Mouse (Mus musculus): ENCODE measurements at regions not wholly inside any gene's neighbourhood (a gene's known extent, or its start where the extent isn't known, plus 50 kb on each side); places are given as distances from the start of the nearest gene placed in this dataset.

GRCm38 (mm10) chr17:85844486-85844885 is 156.4 kb upstream of the Six2 start:
- DNase-seq (ENCODE audit: low spot score in 2 of 2): no peak

- no peak for DNase-seq (ENCODE audit: low spot score in 2 of 2)
These were observed 135.0 kb upstream of the Six2 start for GRCm38 (mm10) chr17:85823036-85823435.

DNA sequence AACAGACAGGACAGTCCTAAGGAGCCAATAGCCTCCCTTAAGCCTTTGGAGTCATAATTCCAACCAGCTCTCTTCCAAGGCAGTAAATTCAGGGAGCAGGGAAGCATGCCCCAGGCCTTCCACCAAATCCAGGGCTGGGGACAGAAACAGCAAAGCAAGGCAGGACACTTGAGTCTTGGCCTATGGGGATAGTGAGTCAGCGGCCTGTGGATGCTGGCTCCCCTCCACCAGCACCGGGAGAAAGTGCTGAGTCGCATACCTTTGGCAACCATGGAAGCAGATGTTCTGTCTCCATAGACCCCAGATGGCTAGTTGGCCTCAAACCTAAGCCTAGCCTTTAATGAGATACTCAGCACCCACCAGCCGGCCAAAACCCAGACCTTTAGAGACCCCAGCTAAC is 133.8 kb upstream of the Six2 start:
- DNase-seq (ENCODE audit: low spot score in 2 of 2): no peak

GRCm38 (mm10) chr17:85818098-85818855 is 130.2 kb upstream of the Six2 start:
- no peak for DNase-seq (ENCODE audit: low spot score in 2 of 2)

GRCm38 (mm10) chr17:85816521-85816920 is 128.4 kb upstream of the Six2 start:
- DNase-seq (ENCODE audit: low spot score in 2 of 2): no peak

DNA sequence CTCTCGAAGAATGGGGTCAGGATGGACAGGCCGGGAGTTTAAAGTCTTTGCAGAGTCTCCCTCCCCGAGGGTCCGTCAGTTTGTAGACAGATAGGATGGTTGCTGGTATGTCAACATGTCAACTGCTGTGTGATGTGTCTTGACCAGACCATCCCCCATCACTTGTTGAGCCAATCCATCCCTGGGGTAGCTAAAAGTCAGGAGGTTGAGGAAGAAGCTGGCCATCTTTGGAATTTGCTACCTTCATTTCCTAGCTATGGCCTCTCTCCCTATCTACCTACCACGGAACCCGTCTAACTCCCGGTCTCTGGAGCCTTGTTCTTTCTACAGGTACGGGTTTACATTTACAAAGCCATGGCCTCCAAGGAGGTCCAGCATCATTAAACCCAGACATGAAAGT is 128.0 kb upstream of the Six2 start:
- DNase-seq (ENCODE audit: low spot score in 2 of 2): no peak

DNA sequence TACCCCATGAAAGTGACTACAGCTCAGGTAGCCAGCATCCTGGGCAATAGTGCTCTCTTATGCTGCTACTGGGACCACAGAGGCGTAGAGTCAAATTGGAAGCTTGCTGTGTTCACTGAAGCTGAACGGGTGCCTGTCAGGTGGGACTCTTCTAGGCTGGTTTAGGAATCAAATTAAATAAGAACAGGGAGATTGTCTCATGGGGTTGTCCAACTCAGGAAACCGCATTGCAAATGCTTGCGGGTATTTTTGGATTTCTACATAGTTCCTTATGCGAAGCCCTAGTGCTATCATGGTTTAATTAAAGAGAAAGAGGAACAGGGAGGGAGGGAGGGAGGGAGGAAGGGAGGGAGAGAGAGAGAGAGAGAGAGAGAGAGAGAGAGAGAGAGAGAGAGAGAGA is 120.5 kb upstream of the Six2 start:
- no peak for DNase-seq (ENCODE audit: low spot score in 2 of 2)

DNA sequence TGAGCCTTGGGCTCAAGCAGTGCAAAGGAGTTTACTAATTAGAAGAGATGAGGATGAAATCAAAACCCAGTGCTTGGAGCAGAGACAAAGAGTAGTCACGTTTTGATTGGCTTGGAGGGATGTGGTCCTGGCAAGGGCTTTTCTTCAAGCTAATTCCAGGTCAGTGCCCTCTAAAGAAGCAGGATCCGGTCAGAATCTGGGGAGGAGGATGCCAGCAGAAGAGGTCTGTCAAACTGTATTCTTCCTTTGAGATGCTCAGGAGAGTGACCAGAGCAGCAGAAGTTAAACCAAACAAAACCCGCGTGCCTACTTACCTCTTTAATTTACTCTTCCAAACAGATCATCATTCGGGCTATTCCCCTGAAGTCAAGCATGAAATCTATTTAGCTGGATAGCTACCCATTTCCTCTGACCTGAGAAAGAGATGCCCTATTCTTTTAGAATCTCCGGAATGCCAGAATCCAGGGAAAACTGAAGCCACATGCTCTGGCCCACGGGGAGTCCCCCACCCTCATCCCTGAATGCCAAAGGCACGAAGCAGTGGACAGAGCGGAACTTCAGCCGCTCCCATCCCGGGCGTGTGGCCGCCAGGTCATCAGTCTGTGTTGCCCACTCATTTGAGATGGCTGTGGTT is 117.8 kb upstream of the Six2 start:
- DNase-seq (ENCODE audit: low spot score in 2 of 2): no peak

DNA sequence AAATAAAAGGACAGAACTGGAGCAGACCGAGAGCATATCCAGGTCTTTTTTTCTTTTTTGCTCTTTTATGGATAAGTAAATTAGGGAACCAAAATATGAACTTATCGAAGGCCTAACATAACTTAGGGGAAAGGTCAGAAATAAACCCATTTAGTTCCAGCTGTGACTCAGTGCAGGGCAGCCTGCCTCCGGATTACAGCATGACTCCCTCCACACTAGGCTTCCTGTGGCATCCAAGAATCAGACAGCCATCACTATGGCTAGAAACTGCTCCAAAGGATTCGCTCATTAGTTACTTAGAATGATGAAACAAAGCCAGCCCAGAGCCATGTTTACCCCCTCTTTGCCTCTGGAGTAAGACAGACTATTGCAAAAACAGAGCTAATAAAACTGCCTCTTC is 116.6 kb upstream of the Six2 start:
- DNase-seq (ENCODE audit: low spot score in 2 of 2): peak in 1 of 2 experiments; percentile 17

- no peak for DNase-seq (ENCODE audit: low spot score in 2 of 2)
These were observed 113.7 kb upstream of the Six2 start for GRCm38 (mm10) chr17:85801734-85802133.

GRCm38 (mm10) chr17:85801079-85801605 is 113.1 kb upstream of the Six2 start:
- no peak for DNase-seq (ENCODE audit: low spot score in 2 of 2)

DNA sequence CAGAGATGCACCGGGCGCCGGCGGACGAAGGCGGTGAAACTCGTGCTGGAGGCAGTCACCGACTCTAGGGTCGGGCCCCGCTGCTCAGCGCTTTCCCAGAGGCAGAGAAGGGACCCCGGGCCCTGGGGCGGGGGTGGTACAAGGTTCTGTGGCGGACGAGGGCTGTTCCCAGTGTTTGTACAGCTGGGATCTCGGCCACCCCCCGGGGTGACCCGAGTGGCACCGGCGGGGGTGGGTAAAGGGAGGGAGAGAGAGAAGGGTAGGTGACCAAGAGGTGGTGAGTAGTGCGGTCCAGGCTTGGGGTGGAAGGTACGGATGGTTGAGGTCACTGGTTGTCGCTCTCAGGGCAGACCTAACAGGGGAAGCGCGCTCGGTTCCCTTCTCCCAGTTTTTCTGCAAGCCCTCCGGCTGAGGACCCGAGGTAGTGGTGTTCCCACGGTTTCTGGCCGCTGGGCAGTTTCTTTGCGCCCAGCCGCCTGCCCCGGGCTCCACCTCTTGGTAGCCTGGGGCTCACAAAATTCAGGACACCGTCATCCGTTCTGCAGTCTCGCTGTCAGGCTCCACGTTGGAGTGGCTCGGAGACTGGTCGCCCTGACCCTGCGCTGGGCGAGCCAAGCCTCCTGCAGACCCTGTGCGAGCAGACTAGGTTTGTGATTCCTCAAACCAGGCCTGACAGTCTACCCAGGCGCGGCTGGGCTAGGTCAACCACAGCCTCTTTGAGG is 112.4 kb upstream of the Six2 start:
- peak in 1 of 2 experiments; percentile 3 for DNase-seq (ENCODE audit: low spot score in 2 of 2)

DNA sequence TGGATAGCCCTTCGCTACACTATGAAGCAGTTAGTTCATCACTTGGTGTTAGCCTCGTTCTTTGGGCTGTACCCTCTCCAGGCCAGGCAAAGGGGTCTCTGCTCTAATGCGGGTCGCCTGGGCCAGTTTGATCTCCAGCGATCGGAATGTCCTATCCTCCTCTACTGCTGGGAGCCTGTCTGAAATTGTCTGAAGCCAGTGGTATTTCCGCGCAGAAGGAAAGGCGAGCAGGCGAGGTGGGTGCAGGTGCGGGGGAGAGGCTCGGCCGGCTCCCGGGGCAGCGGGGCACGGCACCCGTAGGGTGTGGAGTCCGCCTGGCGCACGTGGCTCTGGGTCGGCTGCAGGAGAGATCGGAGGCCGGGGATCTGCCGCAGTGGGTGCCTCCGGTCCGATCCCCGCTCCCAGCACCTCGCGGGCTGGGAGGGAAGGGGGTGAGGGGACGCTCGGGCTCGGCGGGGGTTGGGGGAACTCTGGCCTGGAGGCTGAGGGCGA is 111.8 kb upstream of the Six2 start:
- DNase-seq (ENCODE audit: low spot score in 2 of 2): peak in 1 of 2 experiments; percentile 27

DNA sequence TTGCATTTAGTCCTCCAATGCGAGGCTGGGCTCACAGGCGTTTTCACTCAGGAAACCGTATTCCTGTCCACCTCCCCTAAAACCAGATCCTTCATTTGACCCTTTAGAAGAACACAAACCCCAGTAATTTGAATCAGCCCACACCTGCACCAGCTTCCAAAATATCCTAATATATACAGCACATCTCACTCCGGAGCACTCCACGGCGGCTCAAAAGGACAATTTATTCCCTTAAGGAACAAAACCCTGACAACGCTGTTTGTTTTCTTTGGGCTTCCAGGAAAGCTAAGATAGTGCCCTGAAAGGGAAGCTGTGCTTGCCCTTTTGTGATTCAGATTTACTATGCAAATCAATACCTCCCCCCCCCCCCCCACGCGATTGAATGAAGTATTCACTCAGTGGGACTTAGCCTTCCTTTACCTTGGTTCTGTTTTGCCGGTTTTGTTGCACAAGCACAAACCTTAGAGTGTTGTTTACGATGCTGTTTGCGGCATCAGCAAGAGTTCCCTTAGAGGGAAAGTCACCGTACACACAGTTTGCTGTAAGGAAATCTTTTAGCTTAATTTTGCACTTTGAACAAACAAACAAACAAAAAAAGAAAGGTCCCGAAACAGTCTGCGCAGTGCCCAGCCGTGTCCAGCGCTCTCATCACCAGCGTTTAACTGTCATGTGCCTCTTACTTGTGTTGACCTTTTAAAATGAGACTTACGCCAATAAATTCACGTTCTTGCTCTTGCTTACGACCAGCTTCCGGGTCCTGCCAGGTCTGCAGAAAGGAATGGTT is 111.2 kb upstream of the Six2 start:
- DNase-seq (ENCODE audit: low spot score in 2 of 2): peak in 1 of 2 experiments; percentile 8

DNA sequence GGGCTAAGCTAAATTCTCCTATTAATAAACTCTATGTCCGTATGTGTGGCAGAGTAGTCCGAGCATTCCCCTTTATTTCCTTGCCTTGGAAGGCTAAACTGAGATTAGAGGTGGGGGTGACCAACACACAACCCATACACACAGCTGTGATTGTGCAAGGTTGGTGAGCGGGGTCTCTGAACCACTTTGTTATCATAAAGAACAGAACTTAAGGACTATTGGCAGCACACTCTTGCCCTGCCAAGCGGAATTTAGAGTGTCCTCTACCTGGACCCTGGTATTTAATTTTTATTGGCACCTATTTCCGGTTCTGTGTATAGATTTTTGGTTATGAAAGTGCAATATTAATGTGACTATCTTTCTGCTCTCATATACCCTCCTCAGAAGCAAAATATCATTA is 109.7 kb upstream of the Six2 start:
- DNase-seq (ENCODE audit: low spot score in 2 of 2): no peak

GRCm38 (mm10) chr17:85795820-85796219 is 107.7 kb upstream of the Six2 start:
- DNase-seq (ENCODE audit: low spot score in 2 of 2): no peak

- no peak for DNase-seq (ENCODE audit: low spot score in 2 of 2)
These were observed 97.7 kb upstream of the Six2 start for GRCm38 (mm10) chr17:85785625-85786294.

GRCm38 (mm10) chr17:85780477-85780876 is 92.4 kb upstream of the Six2 start:
- DNase-seq (ENCODE audit: low spot score in 2 of 2): no peak

GRCm38 (mm10) chr17:85776876-85777275 is 88.8 kb upstream of the Six2 start:
- DNase-seq (ENCODE audit: low spot score in 2 of 2): no peak

DNA sequence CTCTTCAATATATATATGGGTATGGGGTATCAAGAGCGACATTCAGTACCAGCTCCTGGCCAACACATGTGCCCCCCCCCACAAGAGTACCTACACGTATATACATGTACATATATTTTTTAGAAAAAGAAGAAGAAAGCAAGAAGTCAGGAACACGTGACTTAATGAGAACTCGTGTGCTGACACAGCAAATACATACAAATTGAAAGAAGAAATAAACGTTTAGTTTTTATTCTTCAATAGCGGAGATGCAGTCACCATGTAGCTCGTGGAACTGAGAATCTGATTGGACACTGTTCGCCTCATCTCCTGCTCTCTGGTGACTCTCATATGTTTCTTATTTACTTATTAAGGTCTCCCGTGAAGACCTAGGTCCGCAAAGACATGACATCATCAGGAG is 80.3 kb upstream of the Six2 start:
- no peak for DNase-seq (ENCODE audit: low spot score in 2 of 2)

All from urinary bladder, adult 18-20 months (tissue).